Mouse (Mus musculus): ENCODE measurements at regions not wholly inside any gene's neighbourhood (a gene's known extent, or its start where the extent isn't known, plus 50 kb on each side); places are given as distances from the start of the nearest gene placed in this dataset.

DNA sequence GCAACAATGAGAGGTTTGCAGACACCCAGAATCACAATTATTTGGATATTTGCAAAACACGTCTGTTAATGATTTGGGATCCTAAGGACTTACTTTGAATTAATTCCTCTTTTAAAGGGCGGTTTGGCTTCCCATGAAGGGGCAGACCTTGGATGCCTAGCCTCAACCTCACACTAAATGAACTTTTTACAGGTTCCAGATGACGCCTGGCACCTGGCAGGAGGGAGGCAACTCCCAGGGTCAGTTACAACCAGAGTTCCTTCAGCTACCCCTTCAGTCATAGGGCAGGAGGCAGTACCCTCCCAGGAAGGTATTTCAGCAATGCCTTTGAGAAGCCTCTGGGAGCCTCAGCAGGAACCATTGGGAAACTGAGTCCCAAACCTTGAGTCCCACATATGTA lies 57.9 kb upstream of the Stx18 start:
- H3K27ac ChIP-seq (ENCODE audit: insufficient read depth, low read length) = no peak overlapping the region
- no peak for TF ChIP-seq CTCF (IDR thresholded peaks at IDR 0.05; ENCODE audit: borderline replicate concordance, insufficient read depth, low read length)
- no peak for TF ChIP-seq POLR2A (IDR thresholded peaks at IDR 0.05; ENCODE audit: low read depth, low read length)
- H3K4me1 ChIP-seq (ENCODE audit: control insufficient read depth, insufficient read depth, low read length) = no peaks in the 10 kb centered on the region
- no peak overlapping the region for H3K4me3 ChIP-seq (ENCODE audit: insufficient read depth, low read length)

DNA sequence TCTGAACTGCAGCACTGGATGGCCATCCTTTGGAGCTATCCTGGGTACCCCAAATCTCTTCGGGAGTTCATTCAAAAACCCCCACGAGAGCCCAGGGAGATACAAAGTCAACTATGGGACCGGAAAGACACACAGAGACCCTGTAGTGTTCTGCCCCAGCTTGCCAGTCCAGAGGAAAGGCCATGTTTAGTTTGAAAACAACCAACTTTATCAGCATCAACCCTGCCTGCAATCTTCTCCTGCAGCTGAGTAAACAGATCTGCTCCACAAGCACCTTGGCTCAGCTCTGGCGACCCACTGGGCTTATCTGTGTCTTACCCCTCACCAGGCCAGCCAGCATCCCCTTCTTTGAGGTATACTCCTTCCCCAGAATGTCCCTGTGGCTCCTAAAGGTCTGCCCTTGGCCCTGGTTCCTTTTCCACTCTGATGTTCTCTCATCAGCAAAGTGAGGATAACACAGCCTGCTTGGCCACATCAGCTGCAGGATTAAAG lies 61.6 kb upstream of the Stx18 start:
- Histone ChIP-seq H3K4me1 (ENCODE audit: control insufficient read depth, insufficient read depth, low read length) (no peaks in the 10 kb centered on the region), H3K27ac (ENCODE audit: insufficient read depth, low read length) (no peak overlapping the region), H3K4me3 (ENCODE audit: insufficient read depth, low read length) (no peak overlapping the region)
- TF ChIP-seq POLR2A (IDR thresholded peaks at IDR 0.05; ENCODE audit: low read depth, low read length) (no peak), CTCF (IDR thresholded peaks at IDR 0.05; ENCODE audit: borderline replicate concordance, insufficient read depth, low read length) (no peak)

DNA sequence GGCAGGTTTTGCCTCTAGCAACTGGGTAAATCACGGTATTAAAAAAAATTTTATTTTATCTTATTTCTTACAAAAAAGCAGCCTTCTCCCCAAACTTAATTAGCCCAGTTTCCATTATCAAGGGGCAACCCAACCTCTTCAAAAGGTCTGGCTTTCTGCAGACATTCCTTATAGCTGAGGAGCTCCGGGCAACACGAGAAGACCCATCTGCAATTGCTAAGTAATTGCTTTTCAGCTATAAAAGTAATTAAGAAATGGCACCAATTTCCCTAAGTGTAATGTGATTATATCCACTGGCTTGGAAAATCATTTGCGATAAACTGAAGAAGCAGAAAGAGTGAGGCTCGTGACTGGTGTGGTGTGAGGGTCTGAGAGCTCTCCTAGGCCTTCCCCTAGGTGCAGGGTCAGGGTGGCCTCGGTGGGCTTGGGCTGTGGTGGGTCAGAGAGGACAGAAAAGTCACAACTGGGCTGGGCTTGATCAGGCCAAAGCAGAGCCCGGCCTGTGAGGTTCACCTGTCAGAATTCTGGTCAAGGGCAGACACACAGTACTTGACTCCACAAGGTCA lies 65.5 kb upstream of the Stx18 start:
- TF ChIP-seq POLR2A (IDR thresholded peaks at IDR 0.05; ENCODE audit: low read depth, low read length) (no peak), CTCF (IDR thresholded peaks at IDR 0.05; ENCODE audit: borderline replicate concordance, insufficient read depth, low read length) (no peak)
- no peaks in the 10 kb centered on the region for H3K4me1 ChIP-seq (ENCODE audit: control insufficient read depth, insufficient read depth, low read length)
- H3K4me3 ChIP-seq (ENCODE audit: insufficient read depth, low read length) = no peak overlapping the region
- H3K27ac ChIP-seq (ENCODE audit: insufficient read depth, low read length) = no peak overlapping the region

DNA sequence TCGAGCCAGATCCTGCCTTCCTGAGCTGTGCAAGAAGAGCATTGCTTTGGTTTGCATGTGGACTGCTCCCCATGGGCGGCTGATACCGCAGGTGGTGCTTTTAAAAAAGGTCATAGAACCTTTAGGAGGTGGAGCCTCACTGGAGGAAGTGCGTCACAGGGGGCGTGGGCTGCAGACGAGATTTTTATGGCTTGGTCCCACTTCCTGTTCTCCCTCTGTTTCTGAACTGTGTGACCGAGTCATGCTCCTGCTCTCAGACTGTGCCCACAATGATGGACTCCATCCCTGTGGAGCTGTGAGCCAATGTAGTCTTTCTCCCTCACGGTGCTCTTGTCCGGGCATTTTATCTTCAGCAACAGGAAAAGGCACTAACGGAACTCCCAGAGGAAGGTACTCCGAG lies 66.8 kb upstream of the Stx18 start:
- no peak overlapping the region for H3K27ac ChIP-seq (ENCODE audit: insufficient read depth, low read length)
- TF ChIP-seq CTCF (IDR thresholded peaks at IDR 0.05; ENCODE audit: borderline replicate concordance, insufficient read depth, low read length) = no peak
- no peak for TF ChIP-seq POLR2A (IDR thresholded peaks at IDR 0.05; ENCODE audit: low read depth, low read length)
- H3K4me3 ChIP-seq (ENCODE audit: insufficient read depth, low read length) = no peak overlapping the region
- no peaks in the 10 kb centered on the region for H3K4me1 ChIP-seq (ENCODE audit: control insufficient read depth, insufficient read depth, low read length)

DNA sequence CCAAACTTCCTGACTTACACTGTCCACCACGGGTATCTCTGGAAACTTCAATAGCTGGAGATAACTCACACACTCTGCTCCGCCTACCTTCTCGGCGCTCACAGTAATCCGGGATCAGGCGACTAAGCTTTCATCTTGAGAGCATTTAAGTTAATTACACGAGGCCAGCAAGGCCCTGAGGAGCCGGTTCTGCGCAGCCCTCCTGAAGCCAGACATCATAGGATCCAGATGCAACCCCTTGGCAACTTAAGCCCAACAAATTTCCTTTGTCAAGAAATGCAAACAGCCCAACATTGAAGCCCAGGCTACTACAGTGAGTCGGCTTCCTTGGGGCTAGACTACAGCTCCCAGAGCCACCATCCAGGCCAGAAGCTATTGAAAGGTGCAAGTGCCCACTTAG lies 69.9 kb upstream of the Stx18 start:
- no peak overlapping the region for H3K4me3 ChIP-seq (ENCODE audit: insufficient read depth, low read length)
- TF ChIP-seq POLR2A (IDR thresholded peaks at IDR 0.05; ENCODE audit: low read depth, low read length) (no peak), CTCF (IDR thresholded peaks at IDR 0.05; ENCODE audit: borderline replicate concordance, insufficient read depth, low read length) (no peak)
- no peak overlapping the region for H3K27ac ChIP-seq (ENCODE audit: insufficient read depth, low read length)
- no peaks in the 10 kb centered on the region for H3K4me1 ChIP-seq (ENCODE audit: control insufficient read depth, insufficient read depth, low read length)

DNA sequence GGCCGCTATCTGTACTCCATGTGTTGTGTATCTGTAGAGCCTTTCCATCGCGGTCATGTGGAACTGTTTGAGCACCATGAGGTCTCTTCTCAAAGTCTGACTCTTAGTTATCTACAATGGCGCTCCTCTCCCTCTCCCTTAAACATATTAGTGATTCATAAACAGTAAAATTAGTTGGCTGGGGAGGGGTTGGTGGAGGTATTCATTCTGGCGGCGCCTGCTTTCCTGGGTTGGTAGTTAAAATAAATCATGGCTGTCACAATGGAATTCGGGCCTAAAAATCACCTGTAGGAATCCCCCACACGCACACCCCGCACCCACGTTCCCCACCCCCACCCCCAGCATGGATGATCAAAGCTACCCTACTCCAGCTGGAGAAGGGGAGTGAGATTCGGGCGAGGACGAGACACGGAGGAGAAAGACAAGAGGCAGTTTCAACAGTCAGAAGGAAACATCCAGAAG lies 70.6 kb upstream of the Stx18 start:
- no peak for TF ChIP-seq CTCF (IDR thresholded peaks at IDR 0.05; ENCODE audit: borderline replicate concordance, insufficient read depth, low read length)
- Histone ChIP-seq H3K27ac (ENCODE audit: insufficient read depth, low read length) (no peak overlapping the region), H3K4me3 (ENCODE audit: insufficient read depth, low read length) (no peak overlapping the region), H3K4me1 (ENCODE audit: control insufficient read depth, insufficient read depth, low read length) (no peaks in the 10 kb centered on the region)

DNA sequence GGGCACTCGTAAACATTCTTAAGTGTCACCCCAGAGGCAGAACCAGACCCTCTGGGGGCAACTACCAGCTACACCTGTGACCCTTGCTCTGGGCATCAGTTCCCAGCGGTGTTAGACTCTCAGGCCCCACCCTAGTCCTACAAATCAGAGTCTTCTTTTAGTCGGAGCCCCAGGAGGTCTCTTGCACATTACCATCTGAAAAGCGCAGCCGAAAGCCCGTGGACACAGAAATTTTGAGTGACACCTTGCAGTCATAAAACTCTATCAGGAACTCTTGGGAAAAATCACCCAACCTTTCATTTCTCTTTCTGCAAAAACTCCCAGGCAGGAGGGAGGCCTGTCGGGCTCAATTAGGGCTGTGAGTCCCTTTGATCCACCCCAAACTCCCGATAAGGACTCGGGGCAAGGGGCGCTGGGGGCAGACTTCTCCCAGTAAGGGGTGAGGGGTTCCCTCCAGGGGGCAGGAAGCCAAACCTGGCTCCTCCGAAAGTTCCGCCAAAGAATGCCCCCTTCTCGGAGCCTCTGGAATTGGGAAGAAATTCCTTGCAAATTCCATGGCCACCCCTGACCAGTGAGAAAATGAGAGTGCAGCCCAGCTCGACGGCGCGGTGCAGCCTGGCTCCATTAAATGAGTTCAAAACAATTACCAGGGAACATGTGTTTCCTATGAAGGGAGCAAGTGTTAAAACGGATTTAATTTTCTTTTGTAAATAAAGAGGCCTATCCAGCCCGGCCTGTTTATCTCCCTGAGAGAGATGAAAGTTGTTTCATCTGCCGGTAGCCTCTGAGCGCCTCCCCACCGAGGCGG lies 71.2 kb upstream of the Stx18 start:
- Histone ChIP-seq H3K4me1 (ENCODE audit: control insufficient read depth, insufficient read depth, low read length) (no peaks in the 10 kb centered on the region), H3K27ac (ENCODE audit: insufficient read depth, low read length) (no peak overlapping the region), H3K4me3 (ENCODE audit: insufficient read depth, low read length) (no peak overlapping the region)
- no peak for TF ChIP-seq CTCF (IDR thresholded peaks at IDR 0.05; ENCODE audit: borderline replicate concordance, insufficient read depth, low read length)
- no peak for TF ChIP-seq POLR2A (IDR thresholded peaks at IDR 0.05; ENCODE audit: low read depth, low read length)

DNA sequence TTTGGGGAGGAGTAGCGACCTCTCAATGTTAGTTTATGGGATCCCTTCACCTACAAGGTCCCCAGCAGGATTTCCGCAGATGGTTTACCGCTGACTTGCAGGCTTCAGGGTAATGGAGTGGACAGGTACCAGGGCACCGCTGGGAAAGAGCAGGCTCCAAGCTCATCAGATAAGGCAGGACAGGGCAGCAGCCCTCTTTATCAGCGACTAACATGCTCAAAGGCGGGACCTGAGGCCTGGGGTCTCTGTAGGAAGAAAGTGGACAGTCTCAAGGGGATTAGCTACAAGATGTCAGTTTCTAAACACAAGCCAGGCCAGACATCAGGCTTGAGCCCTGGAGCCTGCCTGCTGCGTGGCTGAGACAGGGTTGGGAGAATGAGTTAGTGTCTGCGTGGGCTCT lies 74.9 kb upstream of the Stx18 start:
- Histone ChIP-seq H3K4me1 (ENCODE audit: control insufficient read depth, insufficient read depth, low read length) (no peaks in the 10 kb centered on the region), H3K4me3 (ENCODE audit: insufficient read depth, low read length) (no peak overlapping the region), H3K27ac (ENCODE audit: insufficient read depth, low read length) (no peak overlapping the region)
- no peak for TF ChIP-seq CTCF (IDR thresholded peaks at IDR 0.05; ENCODE audit: borderline replicate concordance, insufficient read depth, low read length)
- no peak for TF ChIP-seq POLR2A (IDR thresholded peaks at IDR 0.05; ENCODE audit: low read depth, low read length)

DNA sequence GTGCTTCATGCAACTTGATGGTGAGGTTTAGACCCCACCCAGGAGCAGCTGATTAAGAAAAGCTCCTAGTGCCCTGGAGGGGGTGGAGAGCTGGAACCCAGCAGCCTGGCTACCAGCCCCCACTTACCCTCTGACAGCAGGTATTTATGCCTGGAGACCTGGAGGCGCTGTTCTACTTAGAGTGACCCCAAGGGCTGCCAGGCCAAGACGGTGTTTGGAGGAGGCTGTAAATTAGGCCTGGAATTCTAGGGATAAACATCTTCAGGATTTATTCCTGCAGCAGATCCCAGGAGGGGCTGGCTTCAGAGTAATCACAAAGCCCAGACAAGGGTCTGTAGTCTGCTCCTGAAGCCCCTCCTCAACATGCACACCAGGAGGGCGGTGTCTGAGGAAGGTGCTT lies 76.0 kb upstream of the Stx18 start:
- TF ChIP-seq POLR2A (IDR thresholded peaks at IDR 0.05; ENCODE audit: low read depth, low read length) = no peak
- no peak for TF ChIP-seq CTCF (IDR thresholded peaks at IDR 0.05; ENCODE audit: borderline replicate concordance, insufficient read depth, low read length)
- no peak overlapping the region for H3K4me3 ChIP-seq (ENCODE audit: insufficient read depth, low read length)
- no peak overlapping the region for H3K27ac ChIP-seq (ENCODE audit: insufficient read depth, low read length)
- H3K4me1 ChIP-seq (ENCODE audit: control insufficient read depth, insufficient read depth, low read length) = no peaks in the 10 kb centered on the region

DNA sequence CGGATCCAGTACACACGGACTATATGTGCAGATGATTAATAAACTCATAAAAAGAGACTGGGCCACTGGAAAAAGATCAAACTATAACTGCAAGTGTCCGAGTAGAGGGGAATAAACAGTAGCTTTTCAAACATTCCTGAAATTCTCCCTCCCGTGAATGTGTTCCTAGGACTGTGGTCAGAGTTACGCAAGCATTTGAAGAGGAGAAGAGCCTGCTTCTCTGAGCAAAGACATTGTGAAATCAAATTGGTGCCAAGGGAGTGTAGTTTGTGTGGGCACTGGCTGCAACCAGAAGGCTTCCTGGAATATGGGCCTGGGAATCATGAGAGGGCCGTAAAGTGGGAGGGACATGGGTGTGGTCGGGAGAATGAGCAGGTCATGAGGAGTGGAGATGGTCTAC lies 78.3 kb upstream of the Stx18 start:
- no peak for TF ChIP-seq CTCF (IDR thresholded peaks at IDR 0.05; ENCODE audit: borderline replicate concordance, insufficient read depth, low read length)
- TF ChIP-seq POLR2A (IDR thresholded peaks at IDR 0.05; ENCODE audit: low read depth, low read length) = no peak
- Histone ChIP-seq H3K4me1 (ENCODE audit: control insufficient read depth, insufficient read depth, low read length) (no peaks in the 10 kb centered on the region), H3K4me3 (ENCODE audit: insufficient read depth, low read length) (no peak overlapping the region), H3K27ac (ENCODE audit: insufficient read depth, low read length) (no peak overlapping the region)
